Mouse (Mus musculus) spleen, adult 12 weeks (tissue): Measurements from ENCODE around the gene 4921536K21Rik.
"Not testable (repeated sequence)": the region's sequence is repeated elsewhere in the genome, so short reads cannot be mapped to it uniquely, and the experiment has no call there.

ENCODE experiments used
- DNase-seq: peaks from one replicate; pipeline ENCODE4 v3.0.0; 2022; ENCODE audit warnings: low spot score

4921536K21Rik gene

DNA sequence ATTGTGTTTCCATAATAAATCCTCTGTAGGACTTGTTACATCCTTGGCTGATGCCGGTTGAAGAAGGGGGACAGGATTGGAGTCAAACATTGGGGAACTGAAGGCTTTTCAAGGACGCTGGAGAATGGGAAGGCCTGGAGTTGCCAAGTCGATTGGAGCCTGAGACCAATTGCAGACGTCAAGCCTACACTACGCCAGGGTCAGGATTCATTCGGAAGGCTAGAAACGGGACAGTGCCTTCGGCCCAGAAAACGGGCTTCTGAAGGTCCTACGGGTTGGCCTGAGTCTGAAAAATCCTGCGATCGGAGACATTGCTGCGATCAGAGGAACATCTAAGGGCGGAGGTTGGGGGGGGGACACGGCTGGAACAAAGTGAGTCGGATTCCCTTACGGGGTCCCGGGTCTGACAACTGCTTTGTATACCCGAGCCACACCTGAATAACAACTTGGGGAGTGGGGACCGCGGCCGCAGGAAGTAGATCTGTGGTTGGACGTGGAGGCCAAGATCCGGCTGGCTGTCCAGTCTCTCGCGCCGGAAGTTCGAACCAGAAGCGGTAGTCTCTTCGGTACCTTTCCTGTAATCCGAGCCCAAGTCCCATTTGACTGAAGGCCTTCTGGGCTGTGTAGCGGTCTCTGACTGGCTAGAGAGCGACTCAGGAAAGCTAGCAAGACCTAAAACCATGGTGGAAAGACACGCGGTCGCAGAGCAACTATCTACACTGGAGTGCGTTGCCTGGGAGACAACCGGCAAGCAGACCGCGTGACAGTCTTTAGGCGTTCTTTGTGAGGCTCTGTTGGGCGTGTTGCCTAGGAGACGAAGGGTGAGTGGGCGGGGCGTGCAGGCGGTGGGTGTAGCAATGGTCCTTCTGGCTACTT is at the start of gene 4921536K21Rik, which contains the start of gene Dusp18:
4921536K21Rik (minus strand) TSS at position 693 of the 876 bp plus-strand sequence.
Dusp18 (plus strand) TSS at position 835 of the 876 bp plus-strand sequence.
- DNase-seq = peak; percentile 69

DNA sequence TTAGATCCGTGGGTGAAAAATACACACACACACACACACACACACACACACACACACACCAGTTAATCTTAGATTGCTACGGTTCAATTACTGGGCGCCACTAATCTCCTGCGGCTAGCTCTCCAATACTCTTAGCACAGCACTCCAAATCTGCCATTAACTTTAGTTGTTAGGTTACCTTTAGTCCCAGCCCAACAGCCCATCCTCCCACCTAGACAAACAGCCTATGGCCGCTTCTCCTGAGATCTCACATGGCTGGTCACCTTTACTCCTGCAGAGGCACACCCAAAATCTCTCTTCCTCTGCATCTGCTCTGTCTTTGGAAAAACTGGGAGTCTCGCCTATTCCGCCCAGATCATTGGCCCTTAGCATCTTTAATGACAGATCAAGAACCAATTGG is 46.5 kb upstream of the 4921536K21Rik start:
- no peak for DNase-seq

DNA sequence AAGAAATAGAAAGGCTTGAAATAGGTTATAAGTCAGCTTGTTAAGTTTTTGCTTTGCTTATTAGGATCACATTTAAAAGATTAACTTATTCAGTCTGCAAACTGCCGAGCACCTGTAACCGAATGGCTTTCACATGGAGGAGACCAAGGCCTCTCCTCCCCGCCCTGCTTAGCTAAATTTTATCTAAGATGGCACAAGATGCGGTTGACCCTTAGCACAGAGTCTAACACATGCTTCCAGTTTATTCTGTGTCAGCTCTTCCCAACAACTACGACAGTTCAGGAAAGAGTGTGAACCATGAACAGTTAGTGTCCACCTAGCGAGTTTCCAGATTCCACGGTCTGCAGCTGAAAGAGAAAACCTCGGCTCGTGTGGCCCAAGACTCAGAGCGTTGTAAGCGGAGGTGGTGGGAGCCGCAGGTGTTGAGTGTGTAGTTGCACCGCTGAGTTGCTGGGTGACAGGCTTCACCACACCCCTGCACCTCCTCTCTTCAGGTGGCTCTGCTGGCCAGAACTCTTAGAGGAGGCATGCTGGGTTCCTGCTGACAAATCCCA is 42.5 kb upstream of the 4921536K21Rik start:
- no peak for DNase-seq

DNA sequence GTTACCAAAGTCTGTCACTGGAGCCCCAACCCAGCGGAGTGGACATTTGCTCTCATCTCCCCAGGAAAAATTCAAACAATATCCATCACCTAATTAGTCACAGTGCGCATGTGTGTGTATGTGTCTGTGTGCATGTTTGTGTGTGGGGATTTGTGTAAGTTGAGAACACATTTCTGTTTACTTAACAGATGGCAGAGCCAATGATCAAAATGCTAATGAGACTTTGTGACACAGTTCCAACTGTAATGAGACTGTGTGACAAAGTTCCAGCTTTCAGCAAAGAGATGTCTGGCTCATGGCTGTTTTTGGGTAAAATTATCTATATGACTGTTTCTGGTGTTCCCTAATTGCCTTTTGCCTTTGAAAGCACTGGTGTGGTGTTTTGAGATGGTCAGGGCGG is 41.4 kb upstream of the 4921536K21Rik start:
- no peak for DNase-seq

DNA sequence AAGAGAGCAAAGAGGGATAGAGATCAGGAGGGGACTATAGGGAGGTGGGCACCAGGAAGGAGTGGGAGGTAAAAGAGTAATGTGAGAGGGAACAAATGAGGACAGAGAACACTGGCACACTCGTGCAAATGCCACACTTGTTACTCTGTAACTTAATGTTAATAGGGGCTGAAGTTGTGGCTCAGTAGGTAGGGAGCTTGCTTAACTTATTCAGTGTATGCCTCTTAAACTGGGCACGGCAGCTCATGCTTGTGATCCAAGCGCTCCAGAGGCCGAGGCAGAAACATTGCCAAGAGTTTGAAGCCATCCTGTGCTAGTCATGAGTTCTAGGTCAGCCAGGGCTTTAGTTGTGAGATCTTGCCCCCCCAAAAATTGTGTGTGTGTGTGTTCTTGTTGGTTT is 40.2 kb upstream of the 4921536K21Rik start:
- no peak for DNase-seq

DNA sequence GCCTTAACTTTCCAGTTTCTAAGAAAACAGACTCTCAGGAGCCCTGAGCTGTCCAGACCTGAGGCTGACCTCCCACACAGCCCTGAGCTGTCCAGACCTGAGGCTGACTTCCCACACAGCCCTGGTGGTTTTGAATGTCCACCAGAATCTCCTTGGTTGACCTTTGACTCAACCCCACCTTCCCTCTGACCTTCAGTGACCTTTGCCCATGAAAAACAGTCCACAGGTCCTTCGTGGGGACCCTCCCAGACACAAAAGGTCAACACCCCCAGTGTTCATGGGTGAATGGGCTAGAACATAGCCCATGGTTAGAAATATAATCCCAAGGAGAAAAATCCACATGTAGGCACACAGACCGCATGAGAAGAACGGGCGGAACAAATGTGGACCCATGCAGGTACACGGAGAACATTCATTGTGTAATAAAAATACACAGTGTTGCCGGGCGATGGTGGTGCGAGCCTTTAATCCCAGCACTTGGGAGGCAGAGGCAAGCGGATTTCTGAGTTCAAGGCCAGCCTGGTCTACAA is 38.9 kb upstream of the 4921536K21Rik start:
- DNase-seq = no peak

DNA sequence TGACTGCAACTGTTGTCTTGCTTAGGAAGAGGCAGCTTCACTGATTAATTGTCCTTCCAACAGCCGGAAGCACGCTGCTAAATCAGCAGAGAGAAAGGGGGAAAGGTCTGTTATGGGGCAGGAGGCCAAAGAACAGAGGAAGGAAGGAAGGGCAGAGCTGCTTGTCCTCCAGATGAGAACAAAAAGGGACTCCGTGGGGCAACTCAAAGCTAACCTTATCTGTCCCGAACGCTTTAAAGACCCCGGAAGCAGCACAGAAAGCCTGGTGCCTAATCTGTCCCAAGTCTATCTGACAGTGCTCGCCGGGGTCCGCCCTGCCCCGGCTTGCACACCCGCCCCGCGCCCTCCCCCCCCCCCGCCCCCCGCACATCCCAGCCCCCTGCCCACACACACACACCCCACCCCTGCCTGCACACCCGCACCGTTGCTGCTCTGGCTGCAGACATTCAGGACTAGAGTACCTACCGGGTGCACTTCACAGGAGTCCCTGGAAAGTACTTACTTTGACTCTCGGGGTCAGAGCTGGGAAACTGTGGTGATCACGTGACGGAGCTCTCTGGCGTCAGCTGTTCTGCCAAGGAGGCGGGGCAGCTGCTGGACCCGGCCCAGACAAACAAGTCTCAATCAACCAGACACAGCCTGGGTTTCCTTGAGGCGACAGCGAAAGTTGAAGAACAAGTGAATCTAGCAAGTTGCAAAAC is 36.8 kb upstream of the 4921536K21Rik start, which contains the start of gene Tcn2:
Tcn2 (minus strand) TSS at position 649 of the 701 bp plus-strand sequence.
- peak; percentile 42 for DNase-seq

DNA sequence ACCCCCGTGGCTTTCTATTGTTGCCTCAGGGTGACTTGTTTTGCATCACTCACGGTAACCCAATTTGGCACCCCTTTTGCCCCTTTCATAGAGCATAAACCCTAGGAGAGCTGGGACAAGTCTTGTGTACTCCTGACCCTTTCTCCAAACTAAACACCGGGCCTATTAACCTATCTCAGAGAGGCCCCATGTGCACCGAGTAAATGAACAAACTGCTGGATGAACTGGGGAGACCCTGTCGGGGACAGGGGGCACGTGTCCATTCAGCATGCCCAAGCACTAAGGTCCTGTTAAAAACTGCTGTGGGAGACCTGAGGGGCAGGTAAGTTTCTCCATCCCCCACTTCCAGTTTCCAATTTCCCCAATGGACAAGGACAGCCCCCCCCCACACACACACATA is 36.0 kb upstream of the 4921536K21Rik start:
- no peak for DNase-seq

DNA sequence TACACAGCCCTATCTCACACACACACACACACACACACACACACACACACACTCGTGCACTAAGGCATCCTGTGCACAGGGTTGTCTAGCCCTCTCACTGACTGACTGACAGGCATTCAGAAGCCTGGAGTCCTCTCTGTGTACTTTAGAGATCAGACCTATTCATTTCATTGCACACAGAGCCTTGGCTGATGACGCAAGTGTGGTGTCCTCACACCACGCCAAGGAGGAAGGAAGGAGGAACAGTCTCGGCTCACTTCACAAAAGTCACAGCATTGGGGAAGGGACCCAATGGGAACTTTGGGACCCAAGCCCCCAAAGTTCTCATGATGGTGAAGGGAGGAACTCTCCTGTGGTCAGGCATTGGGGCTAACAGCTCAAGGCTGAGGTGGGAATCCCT is 35.1 kb upstream of the 4921536K21Rik start:
- DNase-seq = no peak

DNA sequence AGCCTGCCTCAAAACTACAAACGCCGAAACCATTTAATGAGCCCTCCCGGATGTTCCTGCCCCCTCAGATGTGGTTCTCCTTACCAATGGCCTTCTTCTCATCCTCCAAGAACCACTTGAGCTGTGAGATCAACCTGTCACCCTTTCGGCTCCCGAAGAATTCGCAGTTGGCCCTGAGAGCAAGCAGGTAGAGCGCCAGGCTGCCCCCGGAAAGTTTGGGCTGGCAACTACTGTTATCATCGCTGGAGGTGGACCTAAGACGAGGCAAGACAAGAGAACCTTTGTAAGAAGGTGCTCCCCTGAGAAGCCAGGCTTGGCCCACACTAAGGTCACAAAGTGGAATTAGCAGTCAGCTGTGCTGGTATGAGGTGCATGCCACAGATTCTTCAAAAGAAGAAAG is 31.0 kb upstream of the 4921536K21Rik start:
- no peak for DNase-seq

DNA sequence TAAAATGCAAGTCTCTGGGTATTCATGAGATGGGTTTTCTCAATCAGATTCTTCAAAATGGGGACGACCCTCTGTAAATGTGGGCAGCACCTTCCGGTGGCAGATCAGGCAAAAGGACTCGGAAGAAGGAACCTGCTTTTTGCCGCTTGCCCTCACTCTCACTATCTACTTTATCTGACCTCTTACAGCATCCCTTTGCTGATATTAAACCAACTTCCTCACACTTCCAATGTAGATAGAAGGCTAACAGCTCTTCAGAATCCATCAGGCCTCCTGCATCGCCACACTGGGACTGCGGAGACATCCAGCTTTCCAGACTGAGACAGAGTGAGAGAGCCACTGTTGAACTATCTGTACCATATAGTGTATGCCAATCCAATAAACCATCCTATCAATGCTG is 27.8 kb upstream of the 4921536K21Rik start:
- no peak for DNase-seq

DNA sequence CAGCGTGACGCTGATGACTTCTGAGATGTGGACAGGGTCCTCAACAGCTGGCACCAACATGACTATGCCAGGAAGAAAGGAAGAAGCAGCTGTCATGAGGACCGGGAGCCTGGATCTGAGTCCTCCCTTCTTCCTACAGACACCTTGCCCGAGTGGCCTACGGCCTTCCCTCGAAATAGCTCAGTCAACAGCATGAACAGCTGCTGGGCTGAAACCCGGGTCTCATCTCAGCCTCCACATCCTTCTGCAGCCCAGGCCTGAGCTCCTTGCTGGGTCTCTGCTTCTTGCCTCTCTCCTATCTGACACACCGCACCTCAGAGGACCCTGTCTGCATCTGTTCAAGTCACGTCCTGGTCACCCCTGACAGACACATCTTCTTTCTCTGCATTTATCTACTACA is 27.2 kb upstream of the 4921536K21Rik start:
- DNase-seq = no peak

DNA sequence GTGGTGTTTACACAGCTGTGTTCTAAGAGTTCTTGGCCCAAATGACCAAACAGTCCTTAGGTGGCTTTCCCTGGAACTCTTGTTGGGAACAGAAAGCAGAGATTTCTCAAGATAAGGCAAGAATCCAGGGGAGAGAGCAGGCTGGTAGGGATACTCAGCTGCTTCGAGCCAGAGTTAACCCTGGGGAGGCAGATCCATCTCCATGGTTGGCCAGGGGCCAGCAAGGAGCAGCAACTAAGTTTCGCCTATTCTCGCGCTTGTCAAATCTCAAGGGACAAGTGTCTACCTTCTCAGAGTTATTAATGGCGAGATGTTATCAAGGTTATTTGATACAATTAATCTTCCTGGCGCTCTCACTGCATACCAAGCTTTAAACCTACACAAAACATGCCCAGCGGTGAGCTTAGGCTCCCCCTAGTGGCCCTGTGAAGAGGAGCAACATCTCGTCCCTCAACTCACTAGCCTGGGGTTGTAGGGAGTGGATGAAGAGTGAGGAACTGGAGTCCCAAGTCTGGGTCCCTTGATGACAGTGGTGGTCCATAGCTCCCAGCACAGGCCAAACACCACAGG is 26.5 kb upstream of the 4921536K21Rik start:
- peak; percentile 17 for DNase-seq

DNA sequence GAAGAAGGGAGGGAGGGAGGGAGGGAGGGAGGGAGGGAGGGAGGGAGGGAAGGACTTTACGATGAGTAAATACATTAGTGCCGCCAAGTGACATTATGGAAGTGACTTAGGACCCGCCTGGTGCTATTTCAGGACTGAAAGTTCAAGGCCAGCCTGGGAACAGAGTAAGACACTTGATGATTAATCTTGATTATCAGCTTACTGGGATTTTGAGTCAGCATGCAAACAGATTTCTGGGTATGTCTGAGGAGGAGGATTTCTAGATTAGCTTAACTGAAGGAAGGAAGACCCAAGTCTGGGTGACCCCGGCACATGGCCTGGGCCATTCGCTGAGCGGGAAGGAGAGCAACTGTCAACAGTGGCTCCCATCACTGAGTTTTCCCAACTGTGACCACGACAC is 25.6 kb upstream of the 4921536K21Rik start:
- no peak for DNase-seq

DNA sequence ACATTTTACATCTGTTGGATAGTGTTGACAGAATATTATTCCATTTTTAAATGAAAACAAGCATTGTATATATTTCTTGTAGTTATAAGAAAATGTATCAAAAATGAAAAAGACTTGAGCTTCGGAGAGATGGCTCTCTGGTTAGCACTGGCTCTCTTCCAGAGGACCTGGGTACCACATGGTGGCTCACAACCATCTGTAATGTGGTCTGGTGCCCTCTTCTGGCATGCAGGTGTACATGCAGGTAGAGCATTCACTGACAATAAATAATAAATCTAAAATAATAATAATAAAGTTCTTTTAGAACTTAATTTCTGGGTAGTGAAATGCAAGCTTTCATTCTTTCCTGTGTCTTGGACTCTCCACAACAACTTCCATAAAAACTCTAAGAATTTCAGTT is 23.8 kb upstream of the 4921536K21Rik start:
- no peak for DNase-seq

DNA sequence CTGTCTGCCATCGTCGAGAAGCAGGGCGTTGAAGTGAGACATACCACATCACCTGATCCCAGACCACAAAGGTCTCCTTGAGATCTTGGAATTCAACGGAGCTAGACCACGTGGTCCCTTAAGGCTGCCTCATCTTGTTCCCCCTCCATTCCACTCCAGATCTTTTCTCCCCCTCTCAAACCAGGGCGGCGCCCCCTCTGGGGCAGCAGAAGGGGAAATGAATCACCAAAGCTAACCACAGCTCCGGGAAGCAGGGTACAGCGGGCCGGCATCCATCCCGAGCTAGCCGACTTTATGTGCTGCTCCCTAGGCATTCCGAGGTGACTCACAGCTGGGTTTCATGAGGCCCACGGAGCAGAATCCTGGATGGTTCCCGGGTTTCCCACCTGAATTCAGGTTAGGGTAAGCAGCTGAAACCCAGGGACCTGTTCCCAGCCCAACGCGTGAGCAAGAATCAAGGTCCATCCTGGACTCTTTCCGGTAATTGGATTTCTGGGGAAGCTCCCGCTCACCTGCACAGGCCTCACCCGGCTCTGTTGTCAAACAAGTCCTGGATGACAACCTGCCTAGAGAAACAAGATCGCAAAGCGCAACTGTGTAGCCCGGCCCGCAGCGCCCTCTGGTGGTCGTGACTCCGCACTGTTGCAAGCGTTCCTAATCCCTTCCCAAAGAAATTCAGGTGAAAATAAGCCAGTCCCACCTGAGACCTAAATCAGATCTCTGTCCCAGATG is 19.4 kb upstream of the 4921536K21Rik start, which contains the start of gene Slc35e4:
Slc35e4 (minus strand) TSS at position 556 of the 732 bp plus-strand sequence.
- DNase-seq = peak; percentile 57

DNA sequence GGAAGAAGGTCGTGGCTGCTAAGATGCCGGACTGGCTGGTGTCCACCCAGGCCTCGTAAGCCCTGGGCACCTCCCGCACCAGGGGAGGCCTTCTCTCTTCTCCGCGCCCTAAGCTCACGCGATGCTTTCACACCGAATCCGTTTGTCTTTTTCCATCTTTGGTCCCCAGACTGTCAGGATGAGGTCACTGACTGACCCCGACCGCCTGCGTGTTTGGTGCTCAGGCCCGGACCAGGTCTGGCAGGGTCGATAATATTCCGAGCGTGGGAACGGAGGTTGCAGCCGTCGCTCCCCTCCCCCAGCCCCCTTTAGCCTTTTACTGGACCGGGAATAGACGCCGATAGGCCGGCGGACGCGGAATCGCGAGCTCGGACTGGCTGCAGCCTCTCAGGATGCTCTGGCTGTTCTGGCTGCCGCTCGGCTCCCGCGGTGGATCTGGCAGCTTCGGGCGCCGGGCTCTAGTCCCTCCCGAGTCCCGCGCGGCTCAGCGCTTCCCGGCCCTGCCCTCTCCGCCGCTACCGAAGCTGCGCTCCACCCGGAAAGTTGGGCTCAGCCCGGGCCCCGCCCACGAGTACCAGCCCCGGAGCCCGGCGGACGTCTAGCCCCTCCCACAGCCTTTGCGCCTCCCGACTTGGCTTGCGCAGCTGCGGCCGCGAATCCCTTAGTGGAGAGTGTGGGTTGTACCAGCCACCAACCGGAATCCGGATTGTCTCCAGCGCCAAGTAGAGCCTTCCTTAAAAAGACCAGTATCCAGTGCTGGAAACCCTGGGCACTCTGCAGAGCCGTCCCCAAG is 18.6 kb upstream of the 4921536K21Rik start:
- peak; percentile 64 for DNase-seq

DNA sequence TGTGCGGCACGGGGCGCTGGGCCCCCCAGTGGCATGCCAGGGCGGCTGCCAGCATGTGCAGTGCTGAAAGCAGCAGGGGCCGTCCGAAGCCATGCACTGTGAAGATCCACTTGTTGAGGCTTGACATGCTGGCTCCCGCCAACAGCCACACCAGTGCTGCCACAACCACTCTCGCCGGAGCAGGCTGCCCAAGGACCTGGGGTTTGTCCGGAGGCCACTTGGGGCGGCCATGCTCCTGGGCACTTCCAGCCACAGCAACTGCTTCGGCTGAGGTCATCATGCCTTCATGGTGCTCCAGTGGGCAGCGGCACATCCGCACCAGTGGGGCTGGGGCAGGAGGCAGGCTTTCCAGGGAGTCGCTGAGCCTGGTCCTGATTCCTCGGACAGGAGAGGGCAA is 18.0 kb upstream of the 4921536K21Rik start:
- no peak for DNase-seq

DNA sequence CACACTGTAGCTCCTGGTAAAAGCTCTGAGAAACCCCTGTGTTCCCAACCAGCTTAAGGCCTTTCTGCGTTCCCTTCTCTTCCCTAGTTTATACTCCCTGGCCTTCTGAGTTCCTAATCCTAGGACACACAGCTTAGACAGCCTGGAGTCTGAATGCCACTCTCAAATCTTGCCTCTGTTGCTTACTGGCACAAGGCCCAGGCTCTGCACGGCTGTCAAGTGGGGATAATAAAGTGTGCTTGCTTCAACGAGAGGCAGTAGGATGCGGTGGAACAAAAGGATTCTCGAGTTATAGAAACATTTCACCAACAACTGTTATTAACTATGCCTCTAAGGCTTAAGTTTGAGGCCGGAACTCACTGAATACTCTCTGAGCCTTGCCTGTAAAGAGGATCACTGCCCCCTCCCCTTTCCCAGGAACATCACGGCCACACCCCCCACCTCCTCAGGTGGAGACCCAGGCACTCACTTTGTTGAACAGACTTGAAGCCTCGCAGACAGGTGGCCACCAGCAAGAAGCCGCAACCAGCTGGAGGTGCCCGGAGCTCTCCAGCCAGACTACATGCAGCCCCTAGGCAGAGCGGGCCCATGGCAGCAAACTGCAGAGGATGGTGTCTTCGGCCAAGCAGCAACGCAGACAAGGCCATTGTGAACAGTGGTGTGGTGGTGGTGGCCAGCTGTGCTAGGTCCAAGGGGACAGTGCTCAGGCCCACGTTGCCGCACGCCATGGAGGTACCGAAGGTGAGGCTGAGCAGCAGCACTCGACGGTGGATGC is 17.4 kb upstream of the 4921536K21Rik start:
- no peak for DNase-seq

DNA sequence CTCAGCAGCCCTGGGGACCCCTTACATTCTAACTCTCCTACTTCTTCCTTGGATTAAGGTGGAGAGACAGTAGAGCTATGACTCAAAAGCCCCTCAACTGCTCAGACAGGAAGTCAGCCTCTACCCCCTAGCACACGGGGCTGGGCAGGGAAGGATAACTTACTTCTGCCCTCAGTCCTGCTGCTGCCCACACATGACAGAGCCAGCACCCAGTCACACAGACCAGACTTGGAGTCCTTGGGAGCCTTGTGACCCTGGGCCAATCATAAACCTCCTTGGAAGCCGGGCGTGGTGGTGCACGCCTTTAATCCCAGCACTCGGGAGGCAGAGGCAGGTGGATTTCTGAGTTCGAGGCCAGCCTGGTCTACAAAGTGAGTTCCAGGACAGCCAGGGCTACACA is 16.5 kb upstream of the 4921536K21Rik start:
- DNase-seq = not testable (repeated sequence)
